Mouse (Mus musculus) spleen, adult 2 months (tissue): Measurements from ENCODE around the gene Wnk2.

Source experiments
- CTCF ChIP-seq: fragments of 200-500 bp; IDR thresholded peaks from 2 replicates; pipeline ENCODE4 v1.5.1; 2011; ENCODE audit warnings: mild to moderate bottlenecking, inconsistent platforms; ENCODE audit not compliant: insufficient read depth, insufficient read length, insufficient replicate concordance; ENCODE audit errors: extremely low read depth
- POLR2A ChIP-seq: fragments of 200-500 bp; IDR thresholded peaks from 2 replicates; pipeline ENCODE4 v1.6.1; 2011; ENCODE audit warnings: low read depth, low read length, inconsistent platforms

DNA sequence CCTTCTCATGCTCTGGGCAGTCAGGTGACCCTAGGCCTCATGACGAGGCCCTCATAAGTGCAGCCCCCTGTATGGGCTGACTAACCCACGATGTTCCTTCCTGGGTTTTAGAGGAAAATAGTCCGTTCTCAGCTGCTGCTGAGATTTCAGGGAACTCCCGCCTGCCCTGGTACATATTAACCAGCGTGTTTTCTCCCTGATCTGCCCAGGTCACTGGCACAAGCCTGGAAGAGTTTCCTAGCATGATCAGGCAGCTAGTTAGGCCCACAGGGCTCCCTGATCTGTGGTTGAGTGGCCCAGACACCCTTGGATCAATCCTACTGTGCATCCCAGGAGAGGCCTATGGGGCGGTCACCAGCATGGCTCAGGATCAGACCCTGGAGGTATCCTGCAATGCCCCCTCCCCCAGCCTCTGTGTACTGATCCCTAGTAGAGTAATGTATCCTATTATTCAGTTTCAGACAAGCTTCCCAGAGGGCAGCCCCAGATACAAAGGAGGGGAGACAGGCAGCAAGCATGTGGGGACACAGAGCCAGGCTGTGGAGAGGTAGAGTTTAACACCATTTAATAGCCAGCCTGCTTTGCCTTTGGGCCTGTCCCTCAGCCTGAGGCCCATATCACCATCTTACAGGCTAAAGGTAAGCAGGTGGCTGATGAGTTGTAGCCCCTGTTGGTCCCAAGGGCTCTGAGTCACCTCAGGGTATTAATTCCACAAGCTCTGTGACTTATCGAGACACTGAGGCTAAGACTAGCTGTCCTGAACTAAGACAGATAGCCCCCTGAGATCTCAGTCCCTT is 43.3 kb upstream of the Wnk2 start:
- TF ChIP-seq POLR2A (no peak), CTCF (no peak)
